Mouse (Mus musculus) bone marrow macrophage, adult 2 months (primary cell): Measurements from ENCODE around the gene Smarcd3.

ENCODE experiments used
- CTCF ChIP-seq: IDR thresholded peaks from 2 replicates; pipeline ENCODE4 v1.5.1; 2012; ENCODE audit warnings: low read depth, mild to moderate bottlenecking, low read length, moderate library complexity
- POLR2A ChIP-seq: IDR thresholded peaks from 2 replicates; pipeline ENCODE4 v1.6.1; 2012; ENCODE audit warnings: mild to moderate bottlenecking, low read depth, low read length, borderline replicate concordance

DNA sequence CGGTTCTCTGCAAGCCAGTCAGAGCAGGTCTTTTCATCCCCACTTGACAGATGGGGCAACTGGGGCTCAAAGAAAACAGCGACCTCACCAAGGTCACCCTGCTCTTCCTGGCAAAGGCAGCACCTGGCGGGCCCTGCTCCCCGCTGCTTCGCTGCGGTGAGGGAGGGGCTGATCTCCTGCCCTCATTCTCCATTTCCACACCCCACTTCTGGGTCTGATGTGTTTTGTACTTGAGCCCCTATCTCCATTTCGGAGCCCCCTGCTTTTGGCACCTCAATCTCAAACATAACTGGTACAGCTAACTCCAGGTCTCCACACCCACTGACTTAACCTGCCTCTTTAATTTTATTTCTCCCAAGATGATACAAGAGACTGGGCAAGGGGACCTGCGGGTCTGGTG lies 25.1 kb downstream of the Smarcd3 start:
- TF ChIP-seq CTCF, result no peak
- TF ChIP-seq POLR2A, result no peak
